Mouse (Mus musculus) midbrain, embryonic 12.5 days (tissue): ENCODE results near the gene Acox2. TPM values are rescaled to one million over a fixed set of nuclear protein-coding genes. Genes with fewer than 3 reads are reported as not detected.

ENCODE experiments used
- ATAC-seq: fragments of 200-750 bp; cut with Nextera tagmentation; 2 replicates; pipeline ENCODE4 v1.8.0; 2017; ENCODE audit warnings: low read depth, moderate TSS enrichment, moderate library complexity; ENCODE audit not compliant: low FRiP score
- H3K27ac ChIP-seq: fragments of 300-500 bp; sonication (generic); replicated peaks from 2 replicates; pipeline ENCODE4 v1.5.1; 2016; ENCODE audit warnings: mild to moderate bottlenecking
- H3K27me3 ChIP-seq: fragments of 300-500 bp; sonication (generic); 2 replicates; pipeline ENCODE4 v1.6.1; 2016; ENCODE audit warnings: mild to moderate bottlenecking
- H3K36me3 ChIP-seq: fragments of 300-500 bp; sonication (generic); 2 replicates; pipeline ENCODE4 v1.6.1; 2016
- H3K4me1 ChIP-seq: fragments of 300-500 bp; sonication (generic); 2 replicates; pipeline ENCODE4 v1.6.1; 2016
- H3K4me2 ChIP-seq: fragments of 300-500 bp; sonication (generic); replicated peaks from 2 replicates; pipeline ENCODE4 v1.6.1; 2016; ENCODE audit warnings: mild to moderate bottlenecking, moderate library complexity
- H3K4me3 ChIP-seq: fragments of 300-500 bp; sonication (generic); 2 replicates; pipeline ENCODE4 v1.5.1; 2016; ENCODE audit warnings: mild to moderate bottlenecking
- H3K9ac ChIP-seq: fragments of 300-500 bp; sonication (generic); replicated peaks from 2 replicates; pipeline ENCODE4 v1.6.1; 2016; ENCODE audit warnings: mild to moderate bottlenecking, moderate library complexity
- H3K9me3 ChIP-seq: fragments of 300-500 bp; sonication (generic); 2 replicates; pipeline ENCODE4 v1.6.1; 2016; ENCODE audit warnings: mild to moderate bottlenecking
- WGBS: fragments of 180-500 bp; shearing (Covaris S2); methylation state at CpG from one replicate; pipeline ENCODE4 v1.1.7; 2016; 5-methylcytosine and 5-hydroxymethylcytosine counted together
- polyA plus RNA-seq: library from polyadenylated mRNA; unstranded; fragments of >200 nt; fragmentation: Nextera tagmentation; extraction: Ambion mirVana; gene quantifications from 2 replicates; pipeline ENCODE4 v1.2.1, GENCODE M21; 2016

Gene Acox2
- polyA plus RNA-seq, 1 experiment from 2014 or later = not detected

GRCm38 (mm10) chr14:8244211-8244611, 14.9 kb downstream of the Acox2 start:
- no peak overlapping the region for H3K9ac ChIP-seq
- ATAC-seq = no peak
- WGBS = 83% methylated on average over 5 of the region's 5 CpGs
- no peaks in the 10 kb centered on the region for H3K9me3 ChIP-seq
- H3K4me1 ChIP-seq = no peaks in the 10 kb centered on the region
- no peaks in the 10 kb centered on the region for H3K36me3 ChIP-seq
- H3K4me3 ChIP-seq = no peak overlapping the region
- H3K27me3 ChIP-seq = no peaks in the 10 kb centered on the region
- H3K4me2 ChIP-seq = no peak overlapping the region
- H3K27ac ChIP-seq = no peak overlapping the region

GRCm38 (mm10) chr14:8243136-8243888, 15.8 kb downstream of the Acox2 start:
- no peak for ATAC-seq
- Histone ChIP-seq H3K9me3 (no peaks in the 10 kb centered on the region), H3K4me3 (no peak overlapping the region), H3K27me3 (no peaks in the 10 kb centered on the region), H3K27ac (no peak overlapping the region; the same call in 1 of the 2 replicates), H3K4me2 (no peak overlapping the region), H3K4me1 (no peaks in the 10 kb centered on the region), H3K36me3 (no peaks in the 10 kb centered on the region), H3K9ac (no peak overlapping the region)
- 62% methylated on average over 8 of the region's 8 CpGs for WGBS

- Histone ChIP-seq H3K4me2 (no peak overlapping the region), H3K27me3 (no peaks in the 10 kb centered on the region), H3K9ac (no peak overlapping the region), H3K27ac (no peak overlapping the region; the same call in 1 of the 2 replicates), H3K4me1 (no peaks in the 10 kb centered on the region), H3K4me3 (no peak overlapping the region), H3K36me3 (no peaks in the 10 kb centered on the region), H3K9me3 (no peaks in the 10 kb centered on the region)
- peak; percentile 38; the same call in 1 of the 2 replicates for ATAC-seq
- WGBS = 57% methylated on average over 5 of the region's 5 CpGs
Measured at GRCm38 (mm10) chr14:8242388-8242920, 16.7 kb downstream of the Acox2 start.

- Histone ChIP-seq H3K9ac (no peak overlapping the region), H3K4me1 (no peaks in the 10 kb centered on the region), H3K4me3 (no peak overlapping the region), H3K27me3 (no peaks in the 10 kb centered on the region), H3K9me3 (no peaks in the 10 kb centered on the region), H3K27ac (no peak overlapping the region), H3K36me3 (no peaks in the 10 kb centered on the region), H3K4me2 (no peak overlapping the region)
- no peak for ATAC-seq
Measured at GRCm38 (mm10) chr14:8241816-8242215, 17.3 kb downstream of the Acox2 start.

GRCm38 (mm10) chr14:8233252-8233651, 25.9 kb downstream of the Acox2 start:
- Histone ChIP-seq H3K4me2 (no peak overlapping the region), H3K27ac (no peak overlapping the region), H3K4me1 (no peaks in the 10 kb centered on the region), H3K9me3 (no peaks in the 10 kb centered on the region), H3K27me3 (no peaks in the 10 kb centered on the region), H3K4me3 (no peak overlapping the region), H3K36me3 (no peaks in the 10 kb centered on the region), H3K9ac (no peak overlapping the region)
- no peak for ATAC-seq
- 76% methylated on average over 1 of the region's 1 CpGs for WGBS

GRCm38 (mm10) chr14:8232155-8232910, 26.8 kb downstream of the Acox2 start:
- 87% methylated on average over 6 of the region's 6 CpGs for WGBS
- no peaks in the 10 kb centered on the region for H3K27me3 ChIP-seq
- H3K27ac ChIP-seq = no peak overlapping the region
- H3K9ac ChIP-seq = no peak overlapping the region
- H3K4me2 ChIP-seq = no peak overlapping the region
- no peaks in the 10 kb centered on the region for H3K4me1 ChIP-seq
- no peaks in the 10 kb centered on the region for H3K36me3 ChIP-seq
- ATAC-seq = no peak
- H3K4me3 ChIP-seq = no peak overlapping the region
- no peaks in the 10 kb centered on the region for H3K9me3 ChIP-seq

- WGBS = 92% methylated on average over 9 of the region's 9 CpGs
- no peak overlapping the region for H3K4me3 ChIP-seq
- ATAC-seq = no peak
- no peaks in the 10 kb centered on the region for H3K27me3 ChIP-seq
- H3K9me3 ChIP-seq = no peaks in the 10 kb centered on the region
- no peak overlapping the region for H3K27ac ChIP-seq
- no peak overlapping the region for H3K4me2 ChIP-seq
- peaks cover under 1% of the 10 kb centered on the region; the same call in 1 of the 2 replicates for H3K36me3 ChIP-seq
- no peak overlapping the region for H3K9ac ChIP-seq
- H3K4me1 ChIP-seq = no peaks in the 10 kb centered on the region
Measured at GRCm38 (mm10) chr14:8229367-8230019, 29.7 kb downstream of the Acox2 start.

- 90% methylated on average over 2 of the region's 2 CpGs for WGBS
- H3K4me1 ChIP-seq = peaks cover 3% of the 10 kb centered on the region; the same call in 1 of the 2 replicates
- no peak overlapping the region for H3K9ac ChIP-seq
- peaks cover 8% of the 10 kb centered on the region; the same call in 1 of the 2 replicates for H3K36me3 ChIP-seq
- no peaks in the 10 kb centered on the region for H3K9me3 ChIP-seq
- H3K4me2 ChIP-seq = no peak overlapping the region
- H3K4me3 ChIP-seq = no peak overlapping the region
- no peak overlapping the region for H3K27ac ChIP-seq
- peaks cover 9% of the 10 kb centered on the region; the same call in 1 of the 2 replicates for H3K27me3 ChIP-seq
- no peak for ATAC-seq
Measured at GRCm38 (mm10) chr14:8224805-8225204, 34.3 kb downstream of the Acox2 start.

GRCm38 (mm10) chr14:8223506-8224293, 35.5 kb downstream of the Acox2 start:
- no peaks in the 10 kb centered on the region for H3K9me3 ChIP-seq
- ATAC-seq = no peak

GRCm38 (mm10) chr14:8222561-8222960, 36.6 kb downstream of the Acox2 start:
- ATAC-seq = no peak
- H3K9me3 ChIP-seq = no peaks in the 10 kb centered on the region
- 96% methylated on average over 16 of the region's 16 CpGs for WGBS

More at GRCm38 (mm10) chr14:8223506-8224293, 35.5 kb downstream of the Acox2 start:
- Histone ChIP-seq H3K27me3 (peaks cover 12% of the 10 kb centered on the region; the same call in 1 of the 2 replicates), H3K4me3 (no peak overlapping the region), H3K27ac (no peak overlapping the region), H3K4me2 (no peak overlapping the region), H3K9ac (no peak overlapping the region), H3K36me3 (peaks cover 8% of the 10 kb centered on the region; the same call in 1 of the 2 replicates), H3K4me1 (peaks cover 10% of the 10 kb centered on the region)
- 87% methylated on average over 10 of the region's 10 CpGs for WGBS

GRCm38 (mm10) chr14:8220912-8221311, 38.2 kb downstream of the Acox2 start:
- Histone ChIP-seq H3K9ac (no peak overlapping the region), H3K36me3 (peaks cover 8% of the 10 kb centered on the region; the same call in 1 of the 2 replicates), H3K27ac (no peak overlapping the region), H3K4me3 (no peak overlapping the region), H3K4me2 (no peak overlapping the region), H3K4me1 (peaks cover 18% of the 10 kb centered on the region), H3K9me3 (no peaks in the 10 kb centered on the region), H3K27me3 (peaks cover 35% of the 10 kb centered on the region)
- ATAC-seq = no peak
- 83% methylated on average over 2 of the region's 2 CpGs for WGBS

More at GRCm38 (mm10) chr14:8222561-8222960, 36.6 kb downstream of the Acox2 start:
- Histone ChIP-seq H3K36me3 (peaks cover 8% of the 10 kb centered on the region; the same call in 1 of the 2 replicates), H3K4me1 (peaks cover 17% of the 10 kb centered on the region), H3K4me2 (no peak overlapping the region), H3K9ac (no peak overlapping the region), H3K27me3 (peaks cover 21% of the 10 kb centered on the region), H3K4me3 (no peak overlapping the region), H3K27ac (no peak overlapping the region)
